Mouse (Mus musculus) limb, embryonic 13.5 days (tissue): ENCODE results near the gene Lamtor1. TPM values are rescaled to one million over a fixed set of nuclear protein-coding genes. Genes with fewer than 3 reads are reported as not detected.

Experiments used
- microRNA-seq: library from miRNA; unstranded; fragments of <30 nt; microRNA quantifications from one replicate; pipeline ENCODE4, GENCODE M21; 2016
- polyA plus RNA-seq: library from polyadenylated mRNA; unstranded; fragments of >200 nt; fragmentation: Nextera tagmentation; extraction: Ambion mirVana; gene quantifications from 2 replicates; pipeline ENCODE4 v1.2.1, GENCODE M21; 2015

Gene Lamtor1
- polyA plus RNA-seq, 1 experiment from 2014 or later: 162 TPM

Small RNA genes within 50 kb of the gene (microRNA-seq; reads per million reads assigned to microRNA genes)
- not detected for gene Gm22655

Other genes starting within 250 kb of the Lamtor1 start
- 46.7 and 52.1 TPM in 2 replicates for gene Clpb, start 242.3 kb upstream of the Lamtor1 start, polyA plus RNA-seq
- gene Phox2a, start 87.6 kb upstream of the Lamtor1 start, polyA plus RNA-seq: 0.15 TPM in 1 of 2 replicates, not detected in the other
- gene Inppl1, start 67.7 kb upstream of the Lamtor1 start, polyA plus RNA-seq: 60.0 and 70.3 TPM in 2 replicates
- 0.51 and 1.4 TPM in 2 replicates for gene Folr2, start 48.7 kb upstream of the Lamtor1 start, polyA plus RNA-seq
- 70.6 and 71.6 TPM in 2 replicates for gene Anapc15, start 42.2 kb upstream of the Lamtor1 start, polyA plus RNA-seq
- gene Folr1, start 35.1 kb upstream of the Lamtor1 start, polyA plus RNA-seq: 0.52 and 0.64 TPM in 2 replicates
- 0.29 and 0.68 TPM in 2 replicates for gene Tomt, start 455 bp downstream of the Lamtor1 start, polyA plus RNA-seq
- 8.2 and 13.4 TPM in 2 replicates for gene Lrrc51, start 28.0 kb downstream of the Lamtor1 start, polyA plus RNA-seq
- gene Numa1, start 28.2 kb downstream of the Lamtor1 start, polyA plus RNA-seq: 85.7 and 96.2 TPM in 2 replicates
- gene Il18bp, start 112.8 kb downstream of the Lamtor1 start, polyA plus RNA-seq: 3.6 and 3.9 TPM in 2 replicates
- 34.1 and 34.4 TPM in 2 replicates for gene Rnf121, start 159.6 kb downstream of the Lamtor1 start, polyA plus RNA-seq
- gene Xndc1, start 159.6 kb downstream of the Lamtor1 start, polyA plus RNA-seq: 44.1 and 45.1 TPM in 2 replicates
- gene Xntrpc, start 159.8 kb downstream of the Lamtor1 start, polyA plus RNA-seq: 2.3 TPM in 2 replicates
- not detected in 2 replicates for gene Trpc2, start 177.2 kb downstream of the Lamtor1 start, polyA plus RNA-seq
- 16.8 and 16.9 TPM in 2 replicates for gene Art1, start 195.8 kb downstream of the Lamtor1 start, polyA plus RNA-seq
- 4.4 and 4.7 TPM in 2 replicates for gene Art5, start 203.6 kb downstream of the Lamtor1 start, polyA plus RNA-seq
- gene Chrna10, start 210.9 kb downstream of the Lamtor1 start, polyA plus RNA-seq: not detected in 2 replicates